Mouse (Mus musculus) left cerebral cortex, postnatal 36 days (tissue): ENCODE results near the gene Eprs. TPM values are rescaled to one million over a fixed set of nuclear protein-coding genes. Genes with fewer than 3 reads are reported as not detected.

Experiments used
- DNase-seq, 2 experiments: peaks; one replicate each; pipeline ENCODE4 v3.0.0; 2021 to 2022; ENCODE audit warnings: low spot score in 2 of 2, mixed read lengths in 1 of 2
- intact Hi-C: fragments of 180-260 bp; cut with DNase I; formaldehyde crosslinking; loops from one replicate; pipeline ENCODE4 v1.15.1; 2025
- total RNA-seq, 2 experiments: library from RNA; stranded (reverse); gene quantifications; 2 replicates each; pipeline ENCODE4 v1.2.3; 2021

Eprs gene
- total RNA-seq, 2 experiments from 2014 or later = 64.0 to 74.4 TPM

- DNase-seq = peak; percentile 58 to 60
- intact Hi-C loops = no loop called here
These were observed 76.2 kb downstream of the Eprs start for GRCm38 (mm10) chr1:185438841-185439580.

DNA sequence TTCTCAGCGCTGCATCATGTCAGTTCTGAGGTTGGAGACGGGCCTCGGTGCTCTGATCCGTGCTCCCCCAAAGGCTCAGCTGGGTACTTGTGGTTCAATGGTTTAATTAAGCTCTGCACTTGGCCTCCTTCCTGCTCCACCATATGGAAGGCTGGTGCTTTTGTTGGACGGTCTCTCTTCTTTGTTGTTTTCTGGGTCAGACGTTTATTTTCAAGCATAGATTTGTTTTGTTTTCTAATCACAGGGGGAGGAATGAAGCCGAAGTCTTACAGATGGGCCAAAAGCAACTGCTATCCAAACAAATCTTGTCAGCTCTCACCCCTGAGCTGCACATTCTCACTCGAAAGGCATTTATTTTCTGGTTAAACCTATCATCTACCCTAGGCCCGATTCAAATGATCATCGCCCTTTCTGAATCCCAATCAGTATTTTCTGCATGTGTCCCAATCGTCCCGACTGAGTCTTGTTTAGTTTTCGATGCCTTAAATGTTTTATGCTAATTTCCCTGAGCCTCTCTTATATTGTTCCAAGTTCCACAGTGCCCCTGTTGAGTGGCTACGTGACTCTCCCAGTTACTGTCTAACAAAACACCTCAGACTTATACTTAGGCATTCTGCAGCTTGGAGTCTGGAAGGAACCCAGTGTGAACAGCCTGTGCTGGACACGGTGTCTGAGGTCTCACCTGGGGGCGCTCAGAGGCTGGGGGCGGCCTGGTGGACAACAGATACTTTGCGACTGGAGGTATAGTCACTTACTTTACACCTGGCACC, 79.0 kb downstream of the Eprs start:
- intact Hi-C loops = no loop called here
- no peak for DNase-seq

- no peak for DNase-seq
- intact Hi-C loops = no loop called here
These were observed 86.1 kb downstream of the Eprs start for GRCm38 (mm10) chr1:185448936-185449335.

DNA sequence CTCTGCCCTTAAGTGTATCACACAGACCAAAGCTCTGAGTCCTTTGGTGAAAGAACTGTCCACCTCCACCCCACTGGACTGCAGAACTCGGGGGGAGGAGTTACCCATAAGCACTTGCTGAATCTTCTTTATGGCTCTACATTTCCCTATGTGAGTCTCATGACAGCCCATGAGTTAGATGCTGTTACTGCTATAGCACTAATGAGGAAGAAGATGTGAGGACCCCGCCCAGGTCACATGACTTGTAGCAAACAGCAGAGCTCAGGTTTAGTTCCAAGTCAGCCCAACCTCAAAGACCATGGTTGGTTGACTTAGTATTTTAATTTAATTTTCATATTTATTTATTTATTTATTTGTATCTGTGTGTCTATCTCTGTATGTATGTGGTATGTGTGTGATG, 86.9 kb downstream of the Eprs start:
- DNase-seq = no peak
- intact Hi-C loops = no loop called here

GRCm38 (mm10) chr1:185451077-185451476, 88.2 kb downstream of the Eprs start:
- DNase-seq = no peak
- intact Hi-C loops = no loop called here

- no peak for DNase-seq
- intact Hi-C loops = no loop called here
These were observed 88.7 kb downstream of the Eprs start for GRCm38 (mm10) chr1:185451495-185451894.

DNA sequence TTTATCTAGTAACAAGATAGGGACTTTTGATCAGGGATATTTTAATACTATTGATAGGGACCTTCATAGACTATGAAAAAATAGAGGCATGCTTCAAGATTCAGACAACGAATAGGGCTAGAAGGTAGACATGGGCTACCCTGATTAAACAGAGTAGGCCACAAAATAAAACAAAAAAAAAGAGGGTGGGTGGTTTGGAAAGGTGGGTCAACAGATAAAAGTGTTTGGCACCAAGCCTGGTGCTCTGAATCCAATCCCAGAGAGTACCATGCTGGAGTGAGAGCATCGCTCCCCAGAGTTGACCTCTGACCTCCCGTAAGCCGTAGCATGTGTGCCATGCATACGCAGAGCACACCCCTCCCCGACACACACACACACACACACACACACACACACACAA, 89.6 kb downstream of the Eprs start:
- no peak for DNase-seq

GRCm38 (mm10) chr1:185454144-185454543, 91.3 kb downstream of the Eprs start:
- DNase-seq = no peak
- intact Hi-C loops = no loop called here

More for the DNA sequence above, 89.6 kb downstream of the Eprs start:
- intact Hi-C loops = no loop called here

DNA sequence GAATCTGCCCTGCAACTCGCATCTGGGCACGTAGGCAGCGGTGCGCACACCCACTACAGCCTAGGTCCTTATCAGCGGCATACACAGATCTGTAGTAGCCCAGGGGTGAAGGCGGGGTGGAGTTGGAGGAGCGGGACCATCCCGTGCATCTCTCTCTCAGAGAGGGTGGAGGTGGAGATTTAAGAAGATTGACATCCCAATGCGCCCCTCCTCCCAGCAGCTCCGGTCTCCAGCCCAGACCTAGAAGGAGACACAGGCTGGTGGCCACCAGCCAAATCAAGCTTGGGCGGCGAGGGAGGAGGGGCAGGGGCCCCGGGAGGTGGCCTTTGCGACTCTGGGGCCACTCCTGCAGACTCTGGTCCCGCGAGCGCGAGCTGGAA, 91.7 kb downstream of the Eprs start, which contains the start of gene Slc30a10:
Slc30a10 (plus strand) TSS at position 274 of the 380 bp plus-strand sequence.
- intact Hi-C loops = no loop called here
- DNase-seq = peak; percentile 28 to 44

DNA sequence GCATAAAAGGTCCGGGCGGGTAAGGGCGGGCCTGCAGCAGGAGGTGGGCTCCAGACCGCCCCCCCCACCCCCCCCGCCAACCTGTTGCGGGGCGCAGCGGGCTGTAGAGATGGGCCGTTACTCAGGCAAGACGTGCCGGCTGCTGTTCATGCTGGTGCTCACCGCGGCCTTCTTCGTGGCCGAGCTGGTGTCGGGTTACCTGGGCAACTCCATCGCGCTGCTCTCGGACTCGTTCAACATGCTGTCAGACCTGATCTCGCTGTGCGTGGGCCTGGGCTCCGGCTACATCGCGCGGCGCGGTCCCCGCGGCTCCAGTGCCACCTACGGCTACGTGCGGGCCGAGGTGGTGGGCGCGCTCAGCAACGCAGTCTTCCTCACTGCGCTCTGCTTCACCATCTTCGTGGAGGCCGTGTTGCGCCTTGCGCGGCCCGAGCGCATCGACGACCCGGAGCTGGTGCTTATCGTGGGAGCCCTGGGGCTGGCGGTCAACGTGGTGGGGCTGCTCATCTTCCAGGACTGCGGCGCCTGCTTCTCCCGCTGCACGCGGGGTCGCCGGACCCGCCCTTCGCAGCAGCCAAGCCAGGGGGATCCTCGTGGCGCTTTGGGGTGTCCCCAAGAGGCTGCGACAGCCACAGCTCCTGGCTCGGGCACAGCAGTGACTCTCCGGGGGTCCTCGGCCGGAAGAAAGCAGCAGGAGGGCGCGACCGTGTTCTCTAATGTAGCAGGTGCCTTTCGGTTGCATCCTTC, 92.3 kb downstream of the Eprs start:
- intact Hi-C loops = no loop called here
- DNase-seq = peak; percentile 53 to 64

DNA sequence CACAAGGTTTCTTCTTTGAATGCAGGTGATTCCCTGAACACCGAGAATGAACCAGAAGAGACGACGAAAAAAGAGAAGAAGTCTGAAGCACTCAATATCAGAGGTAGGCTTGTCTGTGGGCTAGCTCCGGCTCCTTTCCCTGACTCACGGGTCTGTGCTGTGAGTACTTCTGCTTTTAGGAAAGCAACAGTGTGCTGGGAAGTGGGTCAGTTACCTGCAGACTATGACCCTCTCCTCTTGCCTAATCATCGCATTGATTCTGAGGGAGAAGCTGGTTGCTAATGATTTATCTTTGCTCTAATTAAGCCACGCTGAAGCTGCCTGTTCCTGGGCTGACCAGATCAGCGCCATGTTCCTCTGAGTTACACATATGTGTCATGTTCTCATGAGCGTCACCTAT, 93.5 kb downstream of the Eprs start:
- DNase-seq = no peak
- intact Hi-C loops = no loop called here

GRCm38 (mm10) chr1:185460096-185460495, 97.3 kb downstream of the Eprs start:
- intact Hi-C loops = no loop called here
- DNase-seq = no peak

DNA sequence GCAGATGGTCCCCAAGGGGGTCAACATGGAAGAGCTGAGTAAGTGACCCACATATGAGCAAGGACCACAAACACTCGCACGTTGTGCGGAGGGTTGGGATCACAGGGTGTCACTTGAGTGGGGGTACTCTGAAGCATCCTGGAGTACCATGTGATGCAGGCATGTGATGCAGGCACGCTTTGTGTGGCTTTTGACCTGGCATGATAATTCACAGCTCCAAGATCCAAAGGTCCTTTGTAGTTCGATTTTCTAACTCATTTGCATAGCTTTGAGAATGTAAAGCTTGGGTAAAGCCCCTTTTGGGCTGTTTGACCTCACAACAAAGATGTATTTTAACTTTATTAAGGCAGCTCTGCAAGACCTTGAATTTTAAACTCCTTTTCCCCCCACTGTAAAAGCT, 100.0 kb downstream of the Eprs start:
- intact Hi-C loops = no loop called here
- no peak for DNase-seq

DNA sequence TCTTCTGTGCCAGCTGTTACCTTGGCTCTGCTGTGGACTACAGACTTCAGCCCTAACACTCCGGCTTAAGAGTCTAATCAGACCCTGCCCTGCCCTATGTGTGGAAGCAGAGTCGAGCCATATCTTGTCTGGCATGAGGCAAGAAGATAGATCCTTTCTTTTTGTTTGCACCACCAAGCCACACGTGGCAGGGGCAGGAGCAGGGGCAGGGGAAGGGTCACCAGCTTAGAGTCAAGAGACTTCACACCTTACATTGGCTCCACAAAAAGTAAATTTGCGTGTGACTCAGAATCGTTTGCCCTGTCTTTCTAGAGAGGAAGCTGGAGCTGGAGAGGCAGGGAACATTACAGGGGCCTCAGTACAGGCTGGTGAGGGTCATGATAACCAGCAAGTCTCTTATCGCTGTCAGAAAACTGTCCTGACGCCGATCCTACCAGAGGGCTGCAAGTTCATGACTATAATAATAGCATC, 106.7 kb downstream of the Eprs start:
- no peak for DNase-seq
- intact Hi-C loops = no loop called here

DNA sequence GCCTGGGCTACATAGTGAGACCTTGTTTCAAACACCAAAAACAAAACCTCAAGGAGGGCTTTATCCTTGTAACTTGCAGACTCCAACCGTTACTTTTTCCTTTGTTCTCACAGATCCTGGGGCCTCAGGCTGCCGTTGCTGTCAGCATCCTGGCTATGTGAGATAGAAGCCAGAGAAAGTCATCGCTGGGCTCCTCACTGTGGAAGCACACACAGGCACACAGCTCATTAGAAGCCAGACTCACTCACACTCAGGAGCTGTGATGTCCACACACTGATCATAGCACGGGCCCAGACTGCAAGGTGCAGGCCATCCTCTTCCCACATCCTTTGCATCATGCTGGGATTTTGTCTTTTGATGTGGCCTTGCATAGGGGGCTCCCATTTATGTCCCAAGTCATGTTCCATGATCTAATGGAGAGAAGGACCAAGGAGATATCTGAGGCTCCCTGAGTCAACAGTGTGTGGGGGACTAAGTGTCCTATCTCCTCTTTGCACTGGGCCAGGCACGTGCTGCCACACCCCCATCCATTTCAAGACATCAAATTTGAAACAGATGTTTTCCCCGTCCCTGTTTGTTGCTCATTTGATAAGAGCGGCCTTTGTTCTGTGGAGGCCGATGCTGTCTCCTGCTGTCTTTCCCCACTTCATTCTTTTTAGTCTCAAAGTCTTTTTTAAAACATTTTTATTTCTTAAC, 109.3 kb downstream of the Eprs start:
- intact Hi-C loops = no loop called here
- DNase-seq = no peak

DNA sequence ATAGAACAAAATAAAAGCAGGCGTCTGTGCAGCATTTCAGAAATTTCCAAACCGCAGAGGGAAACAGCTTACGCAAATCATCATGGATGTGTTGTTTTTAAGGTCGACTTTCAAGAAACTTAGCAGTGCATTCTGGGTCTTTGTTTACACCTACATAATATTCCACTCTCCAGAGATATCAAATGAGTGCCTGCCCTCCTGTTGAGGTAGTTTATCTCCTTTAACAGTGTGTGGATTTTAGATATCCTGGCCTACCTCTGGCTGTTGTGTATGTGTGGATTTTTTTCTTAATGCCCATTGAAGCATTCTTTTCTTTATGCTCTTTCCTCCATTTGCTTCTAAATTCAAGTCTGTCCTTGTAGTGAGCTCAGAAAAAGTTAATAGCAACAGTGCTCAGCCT, 109.9 kb downstream of the Eprs start:
- intact Hi-C loops = no loop called here
- no peak for DNase-seq

- no peak for DNase-seq
- intact Hi-C loops = no loop called here
These were observed 110.6 kb downstream of the Eprs start for GRCm38 (mm10) chr1:185473437-185473836.
